Mouse (Mus musculus) ovary, postnatal 10 days (tissue): ENCODE data around the gene Tmem209.

Experiments
- DNase-seq: peaks from one replicate; pipeline ENCODE4 v3.0.0; 2022; ENCODE audit warnings: low spot score

The Tmem209 gene

GRCm38 (mm10) chr6:30461755-30462344 is 47.7 kb downstream of the Tmem209 start:
- no peak for DNase-seq

DNA sequence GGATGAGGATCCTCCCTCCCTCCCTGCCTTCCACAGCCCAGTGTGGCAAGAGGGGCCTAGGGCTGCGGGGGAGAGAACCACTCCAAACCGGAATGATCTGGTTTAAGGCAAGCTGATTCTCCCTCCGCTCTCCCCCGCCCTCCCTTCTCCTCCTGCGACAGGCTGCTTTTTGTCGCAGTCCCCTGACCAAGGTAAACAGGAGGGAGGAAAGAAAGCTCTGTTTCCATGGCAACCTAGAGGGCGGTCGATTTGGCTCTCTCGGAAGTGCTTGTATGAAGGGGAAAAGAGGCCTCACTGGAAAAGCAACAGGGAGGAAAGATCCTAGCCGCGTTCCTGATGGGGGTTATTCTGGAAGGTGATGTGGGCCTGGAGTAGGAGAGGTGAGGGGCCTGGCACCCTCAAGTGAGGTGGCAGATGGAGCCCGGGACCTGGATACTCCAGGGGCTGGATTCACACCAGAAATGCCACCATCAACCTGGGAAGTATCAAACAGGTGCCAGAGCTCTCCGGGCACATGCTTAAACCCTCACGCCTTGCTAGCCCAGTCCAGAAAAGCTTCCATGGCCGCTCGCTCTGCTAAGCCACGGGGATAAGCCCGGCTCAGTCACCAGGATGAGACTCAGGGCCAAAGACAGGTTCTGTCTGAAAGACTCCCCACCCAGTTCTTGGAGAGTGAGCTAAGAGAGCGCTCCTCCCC is 48.7 kb downstream of the Tmem209 start:
- DNase-seq = no peak

GRCm38 (mm10) chr6:30459811-30460749 is 49.5 kb downstream of the Tmem209 start:
- peak; percentile 56 for DNase-seq

DNA sequence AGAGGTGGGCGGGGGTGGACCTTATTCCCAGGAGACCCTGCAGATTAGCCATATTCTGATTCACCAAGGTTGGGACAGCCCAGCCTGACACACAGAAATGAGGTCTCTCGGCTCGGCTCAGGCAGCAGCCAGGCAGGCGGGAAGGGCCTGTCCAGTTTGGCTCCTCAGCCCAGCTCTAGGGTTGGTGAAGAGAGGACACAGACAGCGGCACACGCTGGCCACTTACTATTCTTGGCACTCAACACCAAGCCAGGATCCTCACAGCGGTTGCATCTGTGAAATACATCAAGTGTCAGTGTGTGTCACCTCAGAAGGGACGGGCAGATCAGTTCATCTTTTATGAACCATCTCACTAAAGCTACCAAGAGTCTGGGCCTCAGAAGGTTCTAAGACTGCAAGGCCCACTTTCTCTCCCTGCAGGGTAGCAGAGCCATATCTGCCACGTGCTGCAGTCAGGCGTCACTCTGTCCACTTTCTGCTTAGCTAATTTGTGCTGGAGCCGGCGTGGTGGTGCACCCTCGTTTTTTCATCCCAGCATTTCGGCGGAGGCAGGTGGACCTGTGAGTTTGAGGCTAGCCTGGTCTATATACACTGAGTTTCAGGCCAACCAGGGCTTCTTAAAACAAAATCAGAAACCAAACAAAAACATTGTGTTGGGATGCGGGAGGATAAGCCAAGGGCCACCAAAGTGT is 50.4 kb downstream of the Tmem209 start:
- DNase-seq = no peak

GRCm38 (mm10) chr6:30458626-30459025 is 51.0 kb downstream of the Tmem209 start:
- DNase-seq = no peak

GRCm38 (mm10) chr6:30456991-30457390 is 52.6 kb downstream of the Tmem209 start:
- DNase-seq = no peak

DNA sequence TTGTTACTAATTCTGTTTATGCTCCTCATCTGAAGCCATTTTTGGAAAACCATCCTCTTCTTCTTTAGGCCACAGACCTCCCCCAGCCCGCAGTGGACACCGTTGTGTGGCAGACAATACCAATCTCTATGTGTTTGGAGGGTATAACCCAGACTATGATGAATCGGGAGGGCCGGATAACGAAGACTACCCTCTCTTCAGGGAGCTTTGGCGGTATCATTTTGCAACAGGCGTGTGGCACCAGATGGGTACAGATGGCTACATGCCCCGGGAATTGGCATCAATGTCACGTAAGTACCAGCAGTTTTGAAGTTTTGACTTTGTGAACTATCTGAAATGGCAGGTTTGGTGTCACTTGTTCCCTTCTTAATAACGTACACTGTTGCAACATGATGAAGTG is 70.0 kb downstream of the Tmem209 start:
- DNase-seq = no peak

DNA sequence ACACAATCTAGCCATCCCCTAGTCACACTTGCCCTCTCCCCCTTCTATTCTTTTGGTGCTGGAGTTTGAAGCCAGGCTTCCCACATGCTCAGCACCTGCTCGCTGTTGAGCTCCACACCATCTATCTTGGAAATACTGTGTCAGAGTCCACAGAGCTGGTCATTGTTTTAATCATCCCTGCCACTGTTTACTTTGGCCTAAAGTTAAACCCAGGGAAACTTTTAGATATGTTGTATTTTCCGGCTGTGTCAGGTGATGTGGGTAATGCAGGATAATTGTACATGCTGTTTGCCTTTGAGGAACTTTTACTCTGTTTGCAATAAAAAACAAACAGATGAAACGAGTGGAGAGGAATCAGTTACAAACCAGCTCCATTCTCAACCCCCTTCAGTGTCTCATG is 72.5 kb downstream of the Tmem209 start:
- DNase-seq = no peak

DNA sequence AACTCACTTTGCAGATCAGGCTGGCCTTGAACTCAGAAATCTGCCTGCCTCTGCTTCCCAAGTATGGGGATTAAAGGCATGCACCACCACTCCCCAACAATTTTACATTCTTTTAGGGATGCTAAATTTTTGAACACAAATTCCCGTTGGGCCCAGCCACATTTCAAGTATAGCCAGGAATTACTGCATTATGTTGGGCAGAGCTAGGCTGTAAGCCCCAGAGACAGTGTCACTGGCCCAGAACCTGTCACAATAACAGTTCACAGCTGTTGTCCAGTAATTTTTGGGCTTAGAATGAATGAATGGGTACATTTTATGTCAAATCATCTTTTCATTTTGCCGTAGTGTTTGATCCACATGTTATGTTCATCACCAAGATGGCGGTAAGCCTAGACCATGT is 73.1 kb downstream of the Tmem209 start:
- no peak for DNase-seq

DNA sequence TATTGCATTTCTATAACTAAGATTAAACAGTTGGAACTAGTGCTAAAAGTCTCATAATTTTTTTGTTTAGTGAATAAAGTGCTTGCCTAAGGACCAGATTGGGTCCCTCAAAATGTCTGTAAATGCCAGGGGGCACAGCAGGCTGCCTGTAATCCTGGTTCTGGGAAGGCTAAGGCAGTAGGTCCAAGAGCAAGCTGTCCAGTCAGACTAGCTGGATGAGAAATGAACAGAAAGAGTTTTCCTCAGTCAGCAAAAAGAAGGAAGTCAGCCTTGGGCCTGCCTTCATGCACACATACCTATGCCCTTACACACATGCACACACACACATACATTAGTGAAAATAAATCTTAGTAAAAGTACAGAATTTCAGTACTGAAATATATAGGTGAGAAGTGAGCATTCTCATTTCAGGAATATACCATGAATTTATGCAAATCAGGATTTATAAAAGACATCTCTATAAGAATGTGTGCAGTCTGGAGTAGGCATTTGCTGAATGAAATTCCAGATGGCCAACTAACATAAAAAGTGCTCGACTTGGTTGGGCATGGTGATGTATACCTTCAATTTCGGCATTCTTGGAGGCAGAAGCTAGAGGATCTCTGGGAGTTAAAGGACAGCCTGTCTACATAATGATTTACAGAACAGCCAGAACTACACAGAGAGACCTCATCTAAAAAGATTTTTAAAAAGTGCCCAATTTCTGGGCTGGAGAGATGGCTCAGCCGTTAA is 77.0 kb downstream of the Tmem209 start:
- no peak for DNase-seq
